Mouse (Mus musculus) liver, embryonic 14.5 days (tissue): ENCODE measurements around the gene Slc13a4.

Experiments
- CTCF ChIP-seq: IDR thresholded peaks from 2 replicates; pipeline ENCODE4 v1.5.1; 2016; ENCODE audit warnings: antibody characterized with exemption, low read depth, control low read depth
- EP300 ChIP-seq: IDR thresholded peaks from 2 replicates; pipeline ENCODE4 v1.6.1; 2016; ENCODE audit warnings: antibody characterized with exemption, low read depth

DNA sequence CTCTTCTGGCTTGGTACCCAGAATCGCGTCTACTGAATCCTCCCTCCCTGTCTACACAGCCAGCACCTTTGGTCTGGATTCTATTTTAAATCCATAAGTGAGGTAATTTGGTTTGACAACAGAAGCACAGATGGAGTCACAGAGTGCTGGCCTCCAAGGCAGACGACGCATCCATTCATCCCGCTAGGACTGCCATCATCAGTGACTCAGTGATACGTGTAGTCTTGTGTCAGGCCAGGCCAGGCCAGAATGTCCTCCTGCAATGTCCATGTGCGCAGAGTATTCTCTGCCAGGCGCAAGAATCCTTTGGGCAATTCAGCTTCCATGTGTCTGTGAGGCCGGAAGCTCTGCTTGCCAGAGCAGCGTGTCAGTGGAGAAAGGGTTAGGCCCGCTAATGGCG is 22.0 kb upstream of the Slc13a4 start:
- TF ChIP-seq CTCF (no peak), EP300 (no peak)
